Mouse (Mus musculus) kidney, postnatal 0 days (tissue): ENCODE measurements around the gene Edc3. TPM values are rescaled to one million over a fixed set of nuclear protein-coding genes. Genes with fewer than 3 reads are reported as not detected.

Experiments
- ATAC-seq: fragments of 200-750 bp; cut with Nextera tagmentation; replicated peaks from 2 replicates; pipeline ENCODE4 v1.8.0; 2017; ENCODE audit warnings: low read depth, moderate number of reproducible peaks, moderate TSS enrichment, moderate library complexity; ENCODE audit not compliant: low FRiP score
- DNase-seq: peaks from one replicate; pipeline ENCODE4 v3.0.0-alpha.2; 2016; ENCODE audit warnings: low spot score
- H3K27ac ChIP-seq: fragments of 300-500 bp; sonication (generic); 2 replicates; pipeline ENCODE4 v1.5.1; 2014; ENCODE audit warnings: mild to moderate bottlenecking
- H3K27me3 ChIP-seq: fragments of 300-500 bp; sonication (generic); 2 replicates; pipeline ENCODE4 v1.6.1; 2014; ENCODE audit warnings: low read length, mixed read lengths; ENCODE audit not compliant: insufficient read depth
- H3K36me3 ChIP-seq: fragments of 300-500 bp; sonication (generic); 2 replicates; pipeline ENCODE4 v1.6.1; 2014; ENCODE audit warnings: low read length, mixed read lengths; ENCODE audit not compliant: insufficient read depth
- H3K4me1 ChIP-seq: fragments of 300-500 bp; sonication (generic); replicated peaks from 2 replicates; pipeline ENCODE4 v1.6.1; 2014; ENCODE audit warnings: antibody characterized with exemption, low read length, mixed read lengths; ENCODE audit not compliant: insufficient read depth
- H3K4me2 ChIP-seq: fragments of 300-500 bp; sonication (generic); 2 replicates; pipeline ENCODE4 v1.6.1; 2014; ENCODE audit warnings: mild to moderate bottlenecking, low read length, moderate library complexity, mixed read lengths
- H3K4me3 ChIP-seq: fragments of 300-500 bp; sonication (generic); replicated peaks from 2 replicates; pipeline ENCODE4 v1.5.1; 2014; ENCODE audit warnings: low read depth, low read length
- H3K9ac ChIP-seq: fragments of 300-500 bp; sonication (generic); 2 replicates; pipeline ENCODE4 v1.6.1; 2014; ENCODE audit warnings: low read depth, low read length
- H3K9me3 ChIP-seq: fragments of 300-500 bp; sonication (generic); replicated peaks from 2 replicates; pipeline ENCODE4 v1.6.1; 2016; ENCODE audit warnings: low read length, inconsistent platforms, mixed read lengths
- CTCF ChIP-seq: IDR thresholded peaks from 2 replicates; pipeline ENCODE4 v1.5.1; 2016; ENCODE audit warnings: antibody characterized with exemption, low read depth, mild to moderate bottlenecking, moderate library complexity
- WGBS: fragments of 180-500 bp; shearing (Covaris S2); extraction: QIAGEN DNeasy Blood & Tissue Kit; methylation state at CpG from one replicate; pipeline ENCODE4 v1.1.7; 2014; 5-methylcytosine and 5-hydroxymethylcytosine counted together
- polyA plus RNA-seq: library from polyadenylated mRNA; unstranded; fragments of >200 nt; fragmentation: Nextera tagmentation; extraction: Ambion mirVana; gene quantifications from 2 replicates; pipeline ENCODE4 v1.2.1, GENCODE M21; 2015

Edc3 gene
- polyA plus RNA-seq, 1 experiment from 2014 or later: 23.1 TPM

- H3K4me3 ChIP-seq: no peak overlapping the region
- no peaks in the 10 kb centered on the region for H3K27me3 ChIP-seq
- H3K36me3 ChIP-seq: peaks cover 97% of the 10 kb centered on the region
- TF ChIP-seq CTCF: no peak
- DNase-seq: no peak
- no peaks in the 10 kb centered on the region for H3K9me3 ChIP-seq
- H3K9ac ChIP-seq: no peak overlapping the region
- no peak overlapping the region for H3K27ac ChIP-seq
- H3K4me2 ChIP-seq: no peak overlapping the region
- no peaks in the 10 kb centered on the region for H3K4me1 ChIP-seq
- WGBS: 84% methylated on average over 7 of the region's 7 CpGs
- ATAC-seq: no peak
Observed at GRCm38 (mm10) chr9:57750901-57751300, 42.6 kb downstream of the Edc3 start.

- no peak for ATAC-seq
- no peak for DNase-seq
Observed at GRCm38 (mm10) chr9:57757578-57757977, 49.2 kb downstream of the Edc3 start.

GRCm38 (mm10) chr9:57758528-57758927 lies 50.2 kb downstream of the Edc3 start:
- H3K27ac ChIP-seq: no peak overlapping the region
- no peak overlapping the region for H3K9ac ChIP-seq
- no peak for DNase-seq
- no peak for ATAC-seq
- H3K4me1 ChIP-seq: peaks cover 13% of the 10 kb centered on the region
- no peaks in the 10 kb centered on the region for H3K27me3 ChIP-seq
- TF ChIP-seq CTCF: no peak
- peaks cover 61% of the 10 kb centered on the region for H3K36me3 ChIP-seq
- no peak overlapping the region for H3K4me2 ChIP-seq
- no peak overlapping the region for H3K4me3 ChIP-seq
- WGBS: 92% methylated on average over 22 of the region's 22 CpGs
- no peaks in the 10 kb centered on the region for H3K9me3 ChIP-seq

More at GRCm38 (mm10) chr9:57757578-57757977, 49.2 kb downstream of the Edc3 start:
- TF ChIP-seq CTCF: no peak
- H3K27ac ChIP-seq: no peak overlapping the region
- no peak overlapping the region for H3K4me2 ChIP-seq
- no peaks in the 10 kb centered on the region for H3K9me3 ChIP-seq
- H3K9ac ChIP-seq: no peak overlapping the region
- 78% methylated on average over 3 of the region's 3 CpGs for WGBS
- H3K4me3 ChIP-seq: no peak overlapping the region
- peaks cover 4% of the 10 kb centered on the region; the same call in 1 of the 2 replicates for H3K4me1 ChIP-seq
- peaks cover 71% of the 10 kb centered on the region for H3K36me3 ChIP-seq
- H3K27me3 ChIP-seq: no peaks in the 10 kb centered on the region

- H3K4me1 ChIP-seq: peaks cover 16% of the 10 kb centered on the region
- H3K4me2 ChIP-seq: no peak overlapping the region
- no peaks in the 10 kb centered on the region for H3K27me3 ChIP-seq
- DNase-seq (peak; percentile 74), ATAC-seq (peak; percentile 57)
- no peak overlapping the region for H3K9ac ChIP-seq
- no peak overlapping the region for H3K27ac ChIP-seq
- H3K4me3 ChIP-seq: no peak overlapping the region
- peaks cover 54% of the 10 kb centered on the region for H3K36me3 ChIP-seq
- WGBS: 28% methylated on average over 6 of the region's 6 CpGs
- no peaks in the 10 kb centered on the region for H3K9me3 ChIP-seq
- TF ChIP-seq CTCF: peak; percentile 86
Observed at GRCm38 (mm10) chr9:57759289-57759688, 50.9 kb downstream of the Edc3 start.

DNA sequence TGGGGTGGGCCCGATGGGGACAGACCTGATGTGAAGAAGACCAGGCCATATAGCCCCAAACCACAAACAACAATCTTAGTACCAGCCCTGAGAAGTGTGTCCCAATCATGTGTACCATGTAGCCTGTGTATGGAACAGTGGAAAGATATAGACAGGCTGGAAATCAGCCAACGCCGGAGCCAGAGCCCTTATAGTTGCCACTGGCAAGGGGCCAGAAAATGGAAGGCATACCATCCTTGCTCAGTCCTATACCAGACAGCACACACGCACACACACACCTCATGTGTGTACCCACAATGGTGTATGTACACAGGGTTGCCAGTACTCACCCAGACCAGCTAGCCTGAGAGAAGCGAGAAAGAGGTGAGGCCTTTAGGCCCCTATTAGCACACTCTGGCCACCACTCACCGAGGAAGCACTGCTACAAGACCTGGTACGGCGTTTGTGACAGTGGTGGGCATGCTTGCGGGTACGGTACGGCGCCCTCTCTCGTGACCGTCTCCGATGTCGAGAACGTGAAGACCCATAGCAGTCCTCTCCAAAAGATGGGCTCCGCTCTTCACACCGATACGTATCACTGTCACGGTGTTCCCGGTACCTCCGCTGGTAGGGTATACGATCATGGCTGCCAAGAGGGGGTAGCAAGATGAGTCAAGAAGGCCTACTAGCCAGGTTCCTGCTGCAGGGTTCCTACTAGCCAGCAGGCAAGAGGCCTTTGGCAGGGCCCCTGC lies 52.2 kb downstream of the Edc3 start:
- WGBS: 94% methylated on average over 24 of the region's 24 CpGs
- no peak for DNase-seq
- H3K27ac ChIP-seq: no peak overlapping the region
- no peak overlapping the region for H3K4me3 ChIP-seq
- peaks cover 41% of the 10 kb centered on the region for H3K36me3 ChIP-seq
- TF ChIP-seq CTCF: no peak
- no peak overlapping the region for H3K4me2 ChIP-seq
- ATAC-seq: no peak
- H3K9me3 ChIP-seq: no peaks in the 10 kb centered on the region
- H3K27me3 ChIP-seq: no peaks in the 10 kb centered on the region
- H3K9ac ChIP-seq: no peak overlapping the region
- peaks cover 16% of the 10 kb centered on the region for H3K4me1 ChIP-seq

DNA sequence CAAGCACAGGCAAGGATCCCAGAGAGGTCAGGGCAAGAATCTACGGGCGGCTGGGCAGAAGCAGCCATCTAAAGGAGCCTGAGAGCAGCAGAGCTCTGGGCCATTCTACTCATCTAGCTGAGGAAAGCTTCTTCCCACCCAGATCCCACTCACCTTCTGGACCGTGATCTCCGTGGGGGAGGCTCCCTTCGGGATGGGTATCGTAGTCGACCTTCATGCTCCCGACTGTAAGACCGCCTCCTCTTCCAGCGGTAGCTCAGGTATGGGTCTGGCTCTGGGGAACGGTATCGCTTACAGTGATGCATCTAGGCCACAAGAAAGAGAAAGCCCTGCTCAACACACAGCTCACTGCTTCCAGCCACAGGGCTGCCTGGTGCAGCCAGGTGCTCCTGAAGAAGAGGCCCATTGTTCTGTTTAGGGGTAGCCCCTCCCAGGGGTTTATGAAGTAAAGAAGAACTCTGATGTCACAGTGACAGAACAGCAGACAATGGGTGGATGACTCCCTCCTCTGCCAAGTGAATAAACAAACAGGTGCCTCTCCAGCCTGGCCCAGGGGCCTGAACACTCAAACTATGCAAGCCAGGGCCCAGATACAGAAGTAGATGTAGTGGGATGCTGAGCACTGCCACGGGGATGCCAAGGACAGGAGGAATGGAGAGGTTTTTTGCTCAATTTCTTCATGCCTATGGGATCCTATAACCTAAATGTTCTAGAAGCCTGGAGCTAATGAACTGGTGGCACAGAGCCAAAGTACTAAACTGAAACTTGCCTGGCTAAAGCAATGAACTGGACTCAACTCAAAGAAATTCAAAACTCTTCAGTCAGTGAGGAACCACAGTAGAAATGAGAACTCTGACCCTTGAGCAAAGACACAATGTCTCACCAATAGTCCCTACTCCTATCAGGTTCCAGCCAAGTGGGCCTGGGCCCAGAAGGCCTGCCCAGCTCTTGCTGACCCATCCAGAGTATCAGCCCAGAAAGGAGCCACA lies 53.5 kb downstream of the Edc3 start:
- H3K9ac ChIP-seq: no peak overlapping the region
- 71% methylated on average over 13 of the region's 13 CpGs for WGBS
- DNase-seq (peak; percentile 43), ATAC-seq (no peak)
- H3K27me3 ChIP-seq: no peaks in the 10 kb centered on the region
- peaks cover 16% of the 10 kb centered on the region for H3K4me1 ChIP-seq
- H3K4me2 ChIP-seq: peak overlapping the region; percentile 27; the same call in 1 of the 2 replicates
- no peak for TF ChIP-seq CTCF
- H3K36me3 ChIP-seq: peaks cover 36% of the 10 kb centered on the region
- H3K9me3 ChIP-seq: no peaks in the 10 kb centered on the region
- no peak overlapping the region for H3K27ac ChIP-seq
- H3K4me3 ChIP-seq: no peak overlapping the region
